Mouse (Mus musculus) yolk sac, embryonic 10.5 days (tissue): ENCODE measurements around the gene Scn5a.

Experiments used
- DNase-seq: peaks from one replicate; pipeline ENCODE4 v3.0.0-alpha.2; 2017; ENCODE audit warnings: low spot score

Gene Scn5a

GRCm38 (mm10) chr9:119460410-119460809 is 118.4 kb downstream of the Scn5a start:
- no peak for DNase-seq

- no peak for DNase-seq
Measured at GRCm38 (mm10) chr9:119457122-119457521, 121.7 kb downstream of the Scn5a start.

GRCm38 (mm10) chr9:119455967-119456366 is 122.8 kb downstream of the Scn5a start:
- no peak for DNase-seq

GRCm38 (mm10) chr9:119445737-119446136 is 133.1 kb downstream of the Scn5a start:
- no peak for DNase-seq

- peak; percentile 93 for DNase-seq
Measured at GRCm38 (mm10) chr9:119444738-119445429, 133.9 kb downstream of the Scn5a start, which contains the start of gene Exog. Exog (plus strand) TSS chr9:119444943.

GRCm38 (mm10) chr9:119438498-119439000 is 140.3 kb downstream of the Scn5a start:
- no peak for DNase-seq

GRCm38 (mm10) chr9:119438065-119438464 is 140.8 kb downstream of the Scn5a start:
- DNase-seq, result no peak

- no peak for DNase-seq
Measured at GRCm38 (mm10) chr9:119435855-119436254, 143.0 kb downstream of the Scn5a start.
